Mouse (Mus musculus) ES-Bruce4 (cell line): ENCODE measurements around the gene Sox6. TPM values are rescaled to one million over a fixed set of nuclear protein-coding genes. Genes with fewer than 3 reads are reported as not detected.

Experiments
- H3K27ac ChIP-seq: 2 replicates; pipeline ENCODE4 v1.5.1; 2012; ENCODE audit warnings: low read length, inconsistent platforms; ENCODE audit not compliant: insufficient read depth
- H3K27me3 ChIP-seq: 2 replicates; pipeline ENCODE4 v1.6.1; 2012; ENCODE audit warnings: mild to moderate bottlenecking, low read length, inconsistent platforms; ENCODE audit not compliant: control insufficient read depth, poor library complexity, insufficient read depth, severe bottlenecking
- H3K36me3 ChIP-seq: 2 replicates; pipeline ENCODE4 v1.6.1; 2012; ENCODE audit warnings: inconsistent platforms, mild to moderate bottlenecking, low read length, moderate library complexity; ENCODE audit not compliant: control insufficient read depth, poor library complexity, insufficient read depth, severe bottlenecking
- H3K4me1 ChIP-seq: one replicate; pipeline ENCODE4 v1.8.1; 2011; ENCODE audit warnings: low read length; ENCODE audit not compliant: control insufficient read depth, insufficient read depth
- H3K4me3 ChIP-seq: 2 replicates; pipeline ENCODE4 v1.5.1; 2011; ENCODE audit warnings: low read depth, mild to moderate bottlenecking, low read length
- H3K9ac ChIP-seq: 2 replicates; pipeline ENCODE4 v1.6.1; 2012; ENCODE audit warnings: low read depth, mild to moderate bottlenecking, inconsistent platforms; ENCODE audit not compliant: poor library complexity, severe bottlenecking
- H3K9me3 ChIP-seq: replicated peaks from 2 replicates; pipeline ENCODE4 v1.6.1; 2012; ENCODE audit warnings: mild to moderate bottlenecking, low read length, inconsistent platforms; ENCODE audit not compliant: control insufficient read depth, poor library complexity, insufficient read depth, severe bottlenecking
- CTCF ChIP-seq: IDR thresholded peaks from one replicate; pipeline ENCODE4 v1.8.1; 2011; ENCODE audit warnings: low read depth, low read length
- EP300 ChIP-seq: IDR thresholded peaks from 2 replicates; pipeline ENCODE4 v1.6.1; 2011; ENCODE audit warnings: low read depth, low read length; ENCODE audit not compliant: insufficient read depth
- POLR2A ChIP-seq: IDR thresholded peaks from one replicate; pipeline ENCODE4 v1.8.1; 2011; ENCODE audit warnings: low read length; ENCODE audit not compliant: insufficient read depth
- polyA plus RNA-seq: library from polyadenylated mRNA; stranded (reverse); fragments of >200 nt; gene quantifications from 2 replicates; pipeline ENCODE4 v1.2.4, GENCODE M21; 2011; ENCODE audit warnings: low read depth; ENCODE audit not compliant: missing spikeins, insufficient read depth, insufficient read length

Gene Sox6
- polyA plus RNA-seq, 1 experiment = 0.88 TPM

- no peaks in the 10 kb centered on the region for H3K9me3 ChIP-seq
- H3K36me3 ChIP-seq = no peaks in the 10 kb centered on the region
- H3K9ac ChIP-seq = no peak overlapping the region
- no peak overlapping the region for H3K4me3 ChIP-seq
- H3K4me1 ChIP-seq = no peaks in the 10 kb centered on the region
- no peak overlapping the region for H3K27ac ChIP-seq
- no peaks in the 10 kb centered on the region for H3K27me3 ChIP-seq
- TF ChIP-seq CTCF (no peak), POLR2A (no peak), EP300 (no peak)
Measured at GRCm38 (mm10) chr7:115915338-115915737, 123.3 kb downstream of the Sox6 start.

GRCm38 (mm10) chr7:115910313-115910712 is 128.3 kb downstream of the Sox6 start:
- H3K9me3 ChIP-seq = no peaks in the 10 kb centered on the region
- H3K36me3 ChIP-seq = no peaks in the 10 kb centered on the region
- TF ChIP-seq CTCF = no peak
- H3K4me1 ChIP-seq = no peaks in the 10 kb centered on the region
- no peaks in the 10 kb centered on the region for H3K27me3 ChIP-seq
- no peak overlapping the region for H3K4me3 ChIP-seq
- no peak overlapping the region for H3K27ac ChIP-seq
- H3K9ac ChIP-seq = no peak overlapping the region

- no peaks in the 10 kb centered on the region for H3K36me3 ChIP-seq
- no peak overlapping the region for H3K27ac ChIP-seq
- no peaks in the 10 kb centered on the region for H3K4me1 ChIP-seq
- H3K9ac ChIP-seq = no peak overlapping the region
- H3K9me3 ChIP-seq = no peaks in the 10 kb centered on the region
- no peaks in the 10 kb centered on the region for H3K27me3 ChIP-seq
- H3K4me3 ChIP-seq = no peak overlapping the region
- TF ChIP-seq POLR2A (no peak), EP300 (no peak), CTCF (no peak)
Measured at GRCm38 (mm10) chr7:115904798-115905207, 133.8 kb downstream of the Sox6 start.

- H3K4me1 ChIP-seq = no peaks in the 10 kb centered on the region
- H3K9me3 ChIP-seq = no peaks in the 10 kb centered on the region
- H3K27me3 ChIP-seq = no peaks in the 10 kb centered on the region
- H3K9ac ChIP-seq = no peak overlapping the region
- no peak overlapping the region for H3K27ac ChIP-seq
- no peaks in the 10 kb centered on the region for H3K36me3 ChIP-seq
- TF ChIP-seq CTCF = no peak
- no peak for TF ChIP-seq POLR2A
- TF ChIP-seq EP300 = no peak
- H3K4me3 ChIP-seq = no peak overlapping the region
Measured at GRCm38 (mm10) chr7:115903931-115904797, 134.4 kb downstream of the Sox6 start.

GRCm38 (mm10) chr7:115903368-115903767 is 135.2 kb downstream of the Sox6 start:
- TF ChIP-seq EP300 (no peak), CTCF (no peak), POLR2A (no peak)
- Histone ChIP-seq H3K4me3 (no peak overlapping the region), H3K9me3 (no peaks in the 10 kb centered on the region), H3K9ac (no peak overlapping the region), H3K27ac (no peak overlapping the region), H3K4me1 (no peaks in the 10 kb centered on the region), H3K27me3 (no peaks in the 10 kb centered on the region), H3K36me3 (no peaks in the 10 kb centered on the region)

GRCm38 (mm10) chr7:115895831-115896230 is 142.8 kb downstream of the Sox6 start:
- Histone ChIP-seq H3K4me3 (no peak overlapping the region), H3K4me1 (no peaks in the 10 kb centered on the region), H3K36me3 (no peaks in the 10 kb centered on the region), H3K9me3 (no peaks in the 10 kb centered on the region), H3K27ac (no peak overlapping the region), H3K27me3 (no peaks in the 10 kb centered on the region), H3K9ac (no peak overlapping the region)
- TF ChIP-seq EP300 (no peak), POLR2A (no peak), CTCF (no peak)
